Mouse (Mus musculus) midbrain, embryonic 15.5 days (tissue): ENCODE measurements around the gene Cope. TPM values are rescaled to one million over a fixed set of nuclear protein-coding genes. Genes with fewer than 3 reads are reported as not detected.
A peak's percentile ranks its signal among the peaks of the same experiment; 100 is the strongest.

Source experiments
- ATAC-seq: fragments of 200-750 bp; cut with Nextera tagmentation; replicated peaks from 2 replicates; pipeline ENCODE4 v1.8.0; 2017; ENCODE audit warnings: moderate TSS enrichment
- H3K27ac ChIP-seq: fragments of 300-500 bp; sonication (generic); 2 replicates; pipeline ENCODE4 v1.5.1; 2015; ENCODE audit warnings: mild to moderate bottlenecking, inconsistent platforms
- H3K27me3 ChIP-seq: fragments of 300-500 bp; sonication (generic); replicated peaks from 2 replicates; pipeline ENCODE4 v1.6.1; 2015; ENCODE audit warnings: inconsistent platforms
- H3K36me3 ChIP-seq: fragments of 300-500 bp; sonication (generic); replicated peaks from 2 replicates; pipeline ENCODE4 v1.6.1; 2015; ENCODE audit warnings: inconsistent platforms
- H3K4me1 ChIP-seq: fragments of 300-500 bp; sonication (generic); 2 replicates; pipeline ENCODE4 v1.6.1; 2015; ENCODE audit warnings: inconsistent platforms
- H3K4me2 ChIP-seq: fragments of 300-500 bp; sonication (generic); 2 replicates; pipeline ENCODE4 v1.6.1; 2015; ENCODE audit warnings: inconsistent platforms, mild to moderate bottlenecking, moderate library complexity
- H3K4me3 ChIP-seq: fragments of 300-500 bp; sonication (generic); 2 replicates; pipeline ENCODE4 v1.5.1; 2015; ENCODE audit warnings: mild to moderate bottlenecking, inconsistent platforms
- H3K9ac ChIP-seq: fragments of 300-500 bp; sonication (generic); 2 replicates; pipeline ENCODE4 v1.6.1; 2015; ENCODE audit warnings: mild to moderate bottlenecking, inconsistent platforms
- H3K9me3 ChIP-seq: fragments of 300-500 bp; sonication (generic); 2 replicates; pipeline ENCODE4 v1.6.1; 2016; ENCODE audit warnings: inconsistent platforms
- WGBS: fragments of 180-500 bp; shearing (Covaris S2); methylation state at CpG from one replicate; pipeline ENCODE4 v1.1.7; 2015; ENCODE audit warnings: mixed read lengths; 5-methylcytosine and 5-hydroxymethylcytosine counted together
- polyA plus RNA-seq: library from polyadenylated mRNA; unstranded; fragments of >200 nt; fragmentation: Nextera tagmentation; extraction: Ambion mirVana; gene quantifications from 2 replicates; pipeline ENCODE4 v1.2.1, GENCODE M21; 2015

The Cope gene
- polyA plus RNA-seq, 1 experiment from 2014 or later, result 299 TPM

DNA sequence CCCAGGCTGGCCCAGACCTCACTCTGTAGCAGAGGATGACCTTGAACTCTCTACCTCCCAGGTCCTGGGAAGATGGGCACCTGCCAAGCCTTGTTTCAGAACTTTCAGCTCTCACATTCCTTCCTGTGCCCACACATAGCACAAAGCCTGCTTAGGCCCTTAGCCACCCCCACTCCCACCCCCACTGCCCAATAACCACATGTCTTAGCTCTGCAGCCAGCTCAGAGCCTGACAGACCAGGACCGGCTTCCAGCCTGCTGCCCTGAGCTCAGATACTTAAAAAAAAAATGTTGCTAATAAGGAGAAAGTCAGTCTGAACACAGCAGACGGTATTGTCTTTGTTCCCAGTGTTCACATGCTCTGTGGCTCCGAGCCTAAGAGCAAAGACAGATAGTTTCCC is 21.3 kb upstream of the Cope start:
- H3K27me3 ChIP-seq, result no peaks in the 10 kb centered on the region
- no peaks in the 10 kb centered on the region for H3K9me3 ChIP-seq
- H3K36me3 ChIP-seq, result peaks cover 6% of the 10 kb centered on the region; the same call in 1 of the 2 replicates
- H3K4me3 ChIP-seq, result no peak overlapping the region
- H3K4me1 ChIP-seq, result peaks cover 18% of the 10 kb centered on the region
- no peak for ATAC-seq
- H3K9ac ChIP-seq, result no peak overlapping the region
- 40% methylated on average over 3 of the region's 3 CpGs for WGBS
- no peak overlapping the region for H3K27ac ChIP-seq
- no peak overlapping the region for H3K4me2 ChIP-seq

DNA sequence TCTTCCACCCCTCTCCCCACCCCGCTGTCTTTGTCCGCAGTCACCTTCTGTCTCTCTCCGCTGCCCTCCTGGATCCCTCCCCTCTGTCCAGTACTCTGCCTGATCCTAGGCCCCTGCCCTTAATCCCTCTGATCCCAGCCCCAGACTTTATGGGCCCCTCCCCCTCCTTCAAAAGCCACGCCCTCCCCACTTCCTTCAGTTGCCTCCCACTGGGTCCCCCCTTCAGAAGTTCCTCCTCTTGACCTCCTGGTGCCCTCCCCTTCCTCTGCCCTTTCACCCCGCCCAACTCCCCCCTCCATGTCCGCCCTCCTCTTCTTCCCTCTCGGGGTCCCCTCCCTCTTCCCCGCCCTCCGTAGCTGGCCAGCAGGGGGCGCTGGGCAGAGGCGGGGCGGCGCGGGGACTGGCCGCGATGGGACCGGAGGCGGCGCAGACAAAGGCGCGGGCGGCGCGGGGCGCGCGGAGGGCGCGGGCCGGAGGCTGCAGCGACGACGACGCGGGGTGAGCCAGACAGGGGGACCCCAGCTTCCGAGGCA is 19.6 kb upstream of the Cope start, which contains the start of gene Homer3:
Gene Homer3, plus strand, starts transcription at position 225 of the 533 bp plus-strand sequence.
- no peaks in the 10 kb centered on the region for H3K27me3 ChIP-seq
- ATAC-seq, result peak; percentile 85
- H3K9ac ChIP-seq, result peak within 1 kb of the TSS; percentile 82
- H3K27ac ChIP-seq, result peak within 1 kb of the TSS; percentile 69
- H3K4me3 ChIP-seq, result peak within 1 kb of the TSS; percentile 80
- H3K4me1 ChIP-seq, result peaks cover 18% of the 10 kb centered on the region
- peak within 1 kb of the TSS; percentile 90 for H3K4me2 ChIP-seq
- WGBS, result under 1% methylated on average over 36 of the region's 36 CpGs
- no peaks in the 10 kb centered on the region for H3K9me3 ChIP-seq
- peaks cover 15% of the 10 kb centered on the region; the same call in 1 of the 2 replicates for H3K36me3 ChIP-seq

DNA sequence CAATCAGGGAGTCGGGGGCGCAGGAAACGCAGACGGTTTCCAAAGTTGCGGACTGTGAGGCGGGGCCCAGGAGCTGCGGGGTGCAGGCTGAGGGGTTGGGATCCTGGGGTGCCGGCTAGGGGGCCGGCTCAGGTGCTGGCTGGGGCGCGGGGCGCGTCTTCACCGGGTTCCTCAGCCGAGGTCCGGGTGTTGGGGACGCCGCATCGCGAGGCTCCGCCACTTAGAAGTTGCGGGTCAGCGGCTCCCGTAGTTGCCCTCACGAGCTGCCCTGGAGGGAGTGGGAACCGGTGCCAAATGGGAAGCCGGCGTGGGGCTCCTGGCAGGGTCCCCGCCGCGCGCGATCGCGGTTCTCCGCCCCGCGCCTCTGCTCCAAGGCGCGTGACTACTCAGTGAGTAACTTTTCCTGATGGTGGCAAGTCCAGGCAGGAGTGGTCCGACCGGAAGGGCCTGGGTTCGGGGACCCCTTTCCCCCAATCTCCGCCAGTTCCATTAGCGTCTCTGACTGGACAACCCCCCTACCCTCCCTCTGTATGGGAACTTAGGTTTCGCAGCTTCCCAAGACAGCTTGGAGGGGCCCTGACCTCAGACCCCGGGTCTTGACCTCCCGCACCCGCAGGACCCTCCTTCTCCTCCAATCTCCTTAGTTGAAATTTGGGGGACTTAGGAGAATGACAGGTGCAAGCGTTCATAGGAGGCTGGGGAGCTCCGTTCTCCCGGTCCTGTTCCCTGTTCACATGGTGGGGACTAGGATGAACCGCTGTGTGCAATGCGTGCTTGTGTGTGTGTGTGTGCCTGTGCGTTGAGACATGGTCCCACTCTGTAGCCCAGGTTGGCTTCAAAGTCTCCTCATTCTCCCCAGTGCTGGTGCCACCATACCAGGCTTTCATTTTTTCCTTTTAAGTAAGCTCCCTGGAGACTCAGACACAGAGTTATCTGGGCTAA is 18.9 kb upstream of the Cope start:
- Histone ChIP-seq H3K4me2 (peak overlapping the region; percentile 90), H3K4me1 (peaks cover 18% of the 10 kb centered on the region), H3K9me3 (no peaks in the 10 kb centered on the region), H3K9ac (peak overlapping the region; percentile 82), H3K36me3 (peaks cover 15% of the 10 kb centered on the region; the same call in 1 of the 2 replicates), H3K27me3 (no peaks in the 10 kb centered on the region), H3K27ac (peak overlapping the region; percentile 69), H3K4me3 (peak overlapping the region; percentile 80)
- 1% methylated on average over 55 of the region's 55 CpGs for WGBS
- ATAC-seq, result peak; percentile 74

GRCm38 (mm10) chr8:70284421-70284820 is 17.9 kb upstream of the Cope start:
- ATAC-seq, result no peak
- Histone ChIP-seq H3K27ac (no peak overlapping the region), H3K9ac (no peak overlapping the region), H3K9me3 (no peaks in the 10 kb centered on the region), H3K4me1 (peaks cover 18% of the 10 kb centered on the region), H3K27me3 (no peaks in the 10 kb centered on the region), H3K4me3 (no peak overlapping the region), H3K4me2 (peak overlapping the region; percentile 15; the same call in 1 of the 2 replicates), H3K36me3 (peaks cover 15% of the 10 kb centered on the region; the same call in 1 of the 2 replicates)
- 60% methylated on average over 5 of the region's 5 CpGs for WGBS

DNA sequence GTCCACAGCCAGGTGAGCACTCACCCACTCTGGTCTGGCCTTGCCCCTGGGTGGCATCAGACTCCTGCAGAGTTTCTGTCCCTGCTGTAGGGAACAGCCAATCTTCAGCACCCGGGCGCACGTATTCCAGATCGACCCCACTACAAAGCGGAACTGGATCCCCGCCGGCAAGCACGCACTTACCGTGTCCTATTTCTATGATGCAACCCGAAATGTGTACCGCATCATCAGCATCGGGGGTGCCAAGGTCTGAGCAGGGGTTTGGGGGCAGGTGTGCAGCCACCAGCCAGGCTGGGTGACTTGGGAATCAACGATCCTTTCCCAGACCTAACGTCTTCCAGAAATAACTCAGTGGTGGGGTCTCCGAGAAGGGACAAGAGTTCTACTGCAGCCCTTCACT is 17.0 kb upstream of the Cope start:
- Histone ChIP-seq H3K4me2 (no peak overlapping the region), H3K27ac (no peak overlapping the region), H3K36me3 (peaks cover 15% of the 10 kb centered on the region; the same call in 1 of the 2 replicates), H3K4me1 (peaks cover 18% of the 10 kb centered on the region), H3K27me3 (no peaks in the 10 kb centered on the region), H3K9ac (no peak overlapping the region), H3K9me3 (no peaks in the 10 kb centered on the region), H3K4me3 (no peak overlapping the region)
- WGBS, result 96% methylated on average over 15 of the region's 15 CpGs
- ATAC-seq, result no peak

GRCm38 (mm10) chr8:70286737-70287136 is 15.6 kb upstream of the Cope start:
- Histone ChIP-seq H3K9me3 (no peaks in the 10 kb centered on the region), H3K36me3 (peaks cover 17% of the 10 kb centered on the region; the same call in 1 of the 2 replicates), H3K4me3 (no peak overlapping the region), H3K4me1 (peaks cover 18% of the 10 kb centered on the region), H3K27ac (no peak overlapping the region), H3K9ac (no peak overlapping the region), H3K27me3 (no peaks in the 10 kb centered on the region), H3K4me2 (no peak overlapping the region)
- ATAC-seq, result no peak
- WGBS, result 92% methylated on average over 8 of the region's 8 CpGs

DNA sequence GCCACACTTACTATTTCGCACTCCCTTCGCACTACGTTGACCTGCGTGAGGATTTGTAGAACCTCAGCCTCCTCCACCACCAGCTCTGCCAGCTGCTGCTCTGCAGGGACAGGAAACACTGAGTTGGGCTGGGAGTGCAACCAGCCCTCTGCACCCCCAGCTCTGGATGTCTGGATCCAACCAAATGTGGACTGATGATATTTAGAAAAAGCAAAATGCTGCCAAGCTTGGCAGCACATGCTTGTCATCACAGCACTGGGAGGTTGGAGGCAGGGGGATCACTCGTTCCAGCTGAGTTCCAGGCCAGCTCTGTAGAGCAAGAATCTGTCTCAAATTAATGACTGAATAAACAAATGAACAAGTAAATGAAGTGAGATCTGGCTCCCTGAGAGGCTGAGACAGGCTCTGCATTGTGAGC is 8.3 kb upstream of the Cope start:
- no peak overlapping the region for H3K9ac ChIP-seq
- H3K4me2 ChIP-seq, result no peak overlapping the region
- no peak overlapping the region for H3K4me3 ChIP-seq
- no peaks in the 10 kb centered on the region for H3K27me3 ChIP-seq
- no peaks in the 10 kb centered on the region for H3K9me3 ChIP-seq
- no peak for ATAC-seq
- 79% methylated on average over 5 of the region's 5 CpGs for WGBS
- H3K27ac ChIP-seq, result no peak overlapping the region
- no peaks in the 10 kb centered on the region for H3K4me1 ChIP-seq
- peaks cover 60% of the 10 kb centered on the region for H3K36me3 ChIP-seq

DNA sequence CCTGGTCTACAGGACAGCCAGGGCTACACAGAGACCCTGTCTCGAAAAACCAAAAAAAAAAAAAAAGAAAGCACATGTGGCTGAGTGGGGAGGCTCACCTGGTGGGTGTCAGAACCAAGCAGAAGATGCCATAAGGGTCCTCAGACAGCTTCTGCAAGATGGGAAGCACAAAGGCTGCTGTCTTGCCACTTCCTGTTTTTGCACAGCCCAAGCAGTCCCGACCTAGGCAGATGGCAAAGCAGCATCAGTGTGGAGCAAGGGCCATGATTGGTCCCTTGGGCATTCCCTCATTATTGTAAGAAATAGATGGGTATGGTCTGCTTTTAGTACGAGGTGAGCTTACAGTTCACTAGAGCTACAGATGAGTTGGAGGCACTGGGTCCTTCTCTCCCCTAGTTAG is 1.4 kb upstream of the Cope start:
- H3K4me2 ChIP-seq, result no peak overlapping the region
- H3K27ac ChIP-seq, result no peak overlapping the region
- no peak overlapping the region for H3K4me3 ChIP-seq
- no peak for ATAC-seq
- WGBS, result 79% methylated on average over 3 of the region's 3 CpGs
- no peaks in the 10 kb centered on the region for H3K27me3 ChIP-seq
- no peak overlapping the region for H3K9ac ChIP-seq
- H3K4me1 ChIP-seq, result peaks cover 30% of the 10 kb centered on the region
- H3K36me3 ChIP-seq, result peaks cover 27% of the 10 kb centered on the region; the same call in 1 of the 2 replicates
- no peaks in the 10 kb centered on the region for H3K9me3 ChIP-seq

- Histone ChIP-seq H3K4me2 (peak overlapping the region; percentile 85), H3K27ac (peak overlapping the region; percentile 76), H3K9me3 (no peaks in the 10 kb centered on the region), H3K27me3 (no peaks in the 10 kb centered on the region), H3K9ac (peak overlapping the region; percentile 55), H3K4me1 (peaks cover 30% of the 10 kb centered on the region), H3K36me3 (peaks cover 21% of the 10 kb centered on the region; the same call in 1 of the 2 replicates), H3K4me3 (peak overlapping the region; percentile 85)
- WGBS, result 5% methylated on average over 16 of the region's 16 CpGs
- ATAC-seq, result peak; percentile 43
These were observed 583 bp downstream of the Cope start for GRCm38 (mm10) chr8:70302901-70303300.

GRCm38 (mm10) chr8:70309311-70309710 is 7.0 kb downstream of the Cope start:
- no peak for ATAC-seq
- H3K4me1 ChIP-seq, result peaks cover 3% of the 10 kb centered on the region; the same call in 1 of the 2 replicates
- peaks cover 48% of the 10 kb centered on the region for H3K36me3 ChIP-seq
- no peak overlapping the region for H3K4me3 ChIP-seq
- no peaks in the 10 kb centered on the region for H3K9me3 ChIP-seq
- no peak overlapping the region for H3K4me2 ChIP-seq
- H3K9ac ChIP-seq, result no peak overlapping the region
- H3K27ac ChIP-seq, result no peak overlapping the region
- no peaks in the 10 kb centered on the region for H3K27me3 ChIP-seq
- WGBS, result 33% methylated on average over 2 of the region's 2 CpGs

DNA sequence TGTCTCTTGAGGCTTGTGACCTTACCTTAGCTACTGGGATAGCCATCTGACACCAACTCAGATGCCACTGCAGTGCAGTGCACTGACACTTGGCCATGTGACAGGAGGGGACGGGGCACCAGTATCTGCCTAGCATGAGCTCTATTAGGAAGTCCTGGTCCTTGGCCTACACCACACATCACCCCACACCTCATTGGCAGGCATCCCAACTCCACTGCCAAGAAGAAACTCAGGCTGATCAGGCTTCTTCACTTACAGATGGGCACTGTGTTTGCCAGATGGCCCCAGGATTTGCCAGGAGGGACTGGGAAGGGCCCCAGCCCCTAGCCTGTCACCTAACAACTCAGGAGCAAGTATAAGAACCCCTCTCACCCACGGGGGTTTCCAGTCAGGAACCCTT is 11.1 kb downstream of the Cope start:
- peaks cover 31% of the 10 kb centered on the region for H3K4me1 ChIP-seq
- H3K36me3 ChIP-seq, result peaks cover 23% of the 10 kb centered on the region
- no peak for ATAC-seq
- no peak overlapping the region for H3K4me2 ChIP-seq
- WGBS, result 76% methylated on average over 2 of the region's 2 CpGs
- no peak overlapping the region for H3K27ac ChIP-seq
- H3K27me3 ChIP-seq, result no peaks in the 10 kb centered on the region
- H3K9ac ChIP-seq, result no peak overlapping the region
- no peak overlapping the region for H3K4me3 ChIP-seq
- no peaks in the 10 kb centered on the region for H3K9me3 ChIP-seq
